Mouse (Mus musculus) limb, embryonic 12.5 days (tissue): ENCODE measurements around the gene Osbpl3. TPM values are rescaled to one million over a fixed set of nuclear protein-coding genes. Genes with fewer than 3 reads are reported as not detected.

Experiments used
- ATAC-seq: fragments of 200-750 bp; cut with Nextera tagmentation; 2 replicates; pipeline ENCODE4 v1.8.0; 2017; ENCODE audit warnings: low read depth, moderate TSS enrichment; ENCODE audit not compliant: insufficient number of reproducible peaks, insufficient read depth, low FRiP score, low TSS enrichment
- H3K27ac ChIP-seq: fragments of 300-500 bp; sonication (generic); 2 replicates; pipeline ENCODE4 v1.5.1; 2016; ENCODE audit warnings: mild to moderate bottlenecking, moderate library complexity
- H3K27me3 ChIP-seq: fragments of 300-500 bp; sonication (generic); 2 replicates; pipeline ENCODE4 v1.6.1; 2016; ENCODE audit warnings: mild to moderate bottlenecking, moderate library complexity
- H3K36me3 ChIP-seq: fragments of 300-500 bp; sonication (generic); 2 replicates; pipeline ENCODE4 v1.6.1; 2016; ENCODE audit warnings: mild to moderate bottlenecking, moderate library complexity
- H3K4me1 ChIP-seq: fragments of 300-500 bp; sonication (generic); replicated peaks from 2 replicates; pipeline ENCODE4 v1.6.1; 2016
- H3K4me2 ChIP-seq: fragments of 300-500 bp; sonication (generic); 2 replicates; pipeline ENCODE4 v1.6.1; 2016; ENCODE audit warnings: mild to moderate bottlenecking, moderate library complexity
- H3K4me3 ChIP-seq: fragments of 300-500 bp; sonication (generic); replicated peaks from 2 replicates; pipeline ENCODE4 v1.5.1; 2016; ENCODE audit warnings: mild to moderate bottlenecking
- H3K9ac ChIP-seq: fragments of 300-500 bp; sonication (generic); replicated peaks from 2 replicates; pipeline ENCODE4 v1.6.1; 2016; ENCODE audit warnings: mild to moderate bottlenecking, moderate library complexity
- H3K9me3 ChIP-seq: fragments of 300-500 bp; sonication (generic); 2 replicates; pipeline ENCODE4 v1.6.1; 2016; ENCODE audit warnings: mild to moderate bottlenecking, moderate library complexity
- WGBS: fragments of 180-500 bp; shearing (Covaris S2); methylation state at CpG from one replicate; pipeline ENCODE4 v1.1.7; 2016; 5-methylcytosine and 5-hydroxymethylcytosine counted together
- polyA plus RNA-seq: library from polyadenylated mRNA; unstranded; fragments of >200 nt; fragmentation: Nextera tagmentation; extraction: Ambion mirVana; gene quantifications from 2 replicates; pipeline ENCODE4 v1.2.1, GENCODE M21; 2016

Gene Osbpl3
- polyA plus RNA-seq, 1 experiment from 2014 or later = 18.5 TPM

GRCm38 (mm10) chr6:50328901-50329300 is 127.1 kb downstream of the Osbpl3 start:
- H3K36me3 ChIP-seq = peaks cover 13% of the 10 kb centered on the region; the same call in 1 of the 2 replicates
- no peaks in the 10 kb centered on the region for H3K27me3 ChIP-seq
- no peak for ATAC-seq
- 36% methylated on average over 7 of the region's 7 CpGs for WGBS
- H3K9me3 ChIP-seq = no peaks in the 10 kb centered on the region
- no peak overlapping the region for H3K4me3 ChIP-seq
- H3K9ac ChIP-seq = no peak overlapping the region
- H3K4me2 ChIP-seq = no peak overlapping the region
- H3K27ac ChIP-seq = no peak overlapping the region
- 0 out of 2 replicates have a peak, but pooled peaks cover 7% of the 10 kb centered on the region for H3K4me1 ChIP-seq

- no peak for ATAC-seq
- H3K4me3 ChIP-seq = no peak overlapping the region
- no peaks in the 10 kb centered on the region for H3K27me3 ChIP-seq
- 0 out of 2 replicates have a peak, but pooled peaks cover 3% of the 10 kb centered on the region for H3K4me1 ChIP-seq
- no peak overlapping the region for H3K9ac ChIP-seq
- no peak overlapping the region for H3K27ac ChIP-seq
- H3K4me2 ChIP-seq = no peak overlapping the region
- no peaks in the 10 kb centered on the region for H3K9me3 ChIP-seq
- WGBS = 78% methylated on average over 4 of the region's 4 CpGs
- peaks cover 14% of the 10 kb centered on the region; the same call in 1 of the 2 replicates for H3K36me3 ChIP-seq
These were observed 129.8 kb downstream of the Osbpl3 start for GRCm38 (mm10) chr6:50326192-50326591.

- no peaks in the 10 kb centered on the region for H3K9me3 ChIP-seq
- H3K36me3 ChIP-seq = peaks cover 20% of the 10 kb centered on the region; the same call in 1 of the 2 replicates
- H3K27me3 ChIP-seq = no peaks in the 10 kb centered on the region
- H3K4me2 ChIP-seq = no peak overlapping the region
- no peak for ATAC-seq
- 0 out of 2 replicates have a peak, but pooled peaks cover 3% of the 10 kb centered on the region for H3K4me1 ChIP-seq
- H3K9ac ChIP-seq = no peak overlapping the region
- no peak overlapping the region for H3K27ac ChIP-seq
- 83% methylated on average over 9 of the region's 9 CpGs for WGBS
- no peak overlapping the region for H3K4me3 ChIP-seq
These were observed 130.5 kb downstream of the Osbpl3 start for GRCm38 (mm10) chr6:50325485-50325884.

- Histone ChIP-seq H3K4me1 (no peaks in the 10 kb centered on the region), H3K27me3 (no peaks in the 10 kb centered on the region), H3K4me3 (no peak overlapping the region), H3K9ac (no peak overlapping the region), H3K9me3 (no peaks in the 10 kb centered on the region), H3K27ac (no peak overlapping the region), H3K4me2 (no peak overlapping the region), H3K36me3 (peaks cover 20% of the 10 kb centered on the region; the same call in 1 of the 2 replicates)
- ATAC-seq = no peak
- 58% methylated on average over 9 of the region's 9 CpGs for WGBS
These were observed 133.4 kb downstream of the Osbpl3 start for GRCm38 (mm10) chr6:50322631-50323030.

- Histone ChIP-seq H3K4me3 (no peak overlapping the region), H3K36me3 (peaks cover 15% of the 10 kb centered on the region; the same call in 1 of the 2 replicates), H3K9ac (no peak overlapping the region), H3K27ac (no peak overlapping the region), H3K27me3 (no peaks in the 10 kb centered on the region), H3K4me1 (no peaks in the 10 kb centered on the region), H3K4me2 (no peak overlapping the region), H3K9me3 (no peaks in the 10 kb centered on the region)
- 64% methylated on average over 6 of the region's 6 CpGs for WGBS
- ATAC-seq = no peak
These were observed 134.3 kb downstream of the Osbpl3 start for GRCm38 (mm10) chr6:50321739-50322138.

GRCm38 (mm10) chr6:50318590-50319172 is 137.3 kb downstream of the Osbpl3 start:
- Histone ChIP-seq H3K9me3 (no peaks in the 10 kb centered on the region), H3K4me2 (no peak overlapping the region), H3K4me3 (no peak overlapping the region), H3K4me1 (no peaks in the 10 kb centered on the region), H3K9ac (no peak overlapping the region), H3K27me3 (no peaks in the 10 kb centered on the region), H3K36me3 (peaks cover 6% of the 10 kb centered on the region; the same call in 1 of the 2 replicates), H3K27ac (no peak overlapping the region)
- ATAC-seq = no peak
- WGBS = 83% methylated on average over 7 of the region's 7 CpGs

- 77% methylated on average over 2 of the region's 2 CpGs for WGBS
- Histone ChIP-seq H3K4me1 (no peaks in the 10 kb centered on the region), H3K9me3 (no peaks in the 10 kb centered on the region), H3K4me2 (no peak overlapping the region), H3K36me3 (peaks cover 6% of the 10 kb centered on the region; the same call in 1 of the 2 replicates), H3K9ac (no peak overlapping the region), H3K27ac (no peak overlapping the region), H3K27me3 (no peaks in the 10 kb centered on the region), H3K4me3 (no peak overlapping the region)
- ATAC-seq = no peak
These were observed 137.9 kb downstream of the Osbpl3 start for GRCm38 (mm10) chr6:50318150-50318549.

GRCm38 (mm10) chr6:50316795-50317505 is 139.1 kb downstream of the Osbpl3 start:
- H3K9ac ChIP-seq = no peak overlapping the region
- no peak overlapping the region for H3K4me3 ChIP-seq
- whole genome bisulfite sequencing = 90% methylated on average over 7 of the region's 7 CpGs
- ATAC-seq = no peak
- H3K9me3 ChIP-seq = no peaks in the 10 kb centered on the region
- 0 out of 2 replicates have a peak, but pooled peaks cover 3% of the 10 kb centered on the region for H3K4me1 ChIP-seq
- H3K27ac ChIP-seq = no peak overlapping the region
- no peak overlapping the region for H3K4me2 ChIP-seq
- no peaks in the 10 kb centered on the region for H3K27me3 ChIP-seq
- H3K36me3 ChIP-seq = peaks cover 6% of the 10 kb centered on the region; the same call in 1 of the 2 replicates

GRCm38 (mm10) chr6:50314406-50315071 is 141.5 kb downstream of the Osbpl3 start:
- Histone ChIP-seq H3K36me3 (no peaks in the 10 kb centered on the region), H3K9ac (no peak overlapping the region), H3K9me3 (no peaks in the 10 kb centered on the region), H3K27ac (no peak overlapping the region), H3K4me1 (0 out of 2 replicates have a peak, but pooled peaks cover 5% of the 10 kb centered on the region), H3K4me2 (no peak overlapping the region), H3K27me3 (no peaks in the 10 kb centered on the region), H3K4me3 (no peak overlapping the region)
- WGBS = 76% methylated on average over 12 of the region's 12 CpGs
- ATAC-seq = no peak

- peak; percentile 83 for ATAC-seq
- no peak overlapping the region for H3K27ac ChIP-seq
- no peak overlapping the region for H3K4me2 ChIP-seq
- H3K9me3 ChIP-seq = no peaks in the 10 kb centered on the region
- H3K9ac ChIP-seq = no peak overlapping the region
- no peak overlapping the region for H3K4me3 ChIP-seq
- WGBS = 47% methylated on average over 4 of the region's 4 CpGs
- no peaks in the 10 kb centered on the region for H3K27me3 ChIP-seq
- 0 out of 2 replicates have a peak, but pooled peaks cover 5% of the 10 kb centered on the region for H3K4me1 ChIP-seq
- peaks cover 5% of the 10 kb centered on the region; the same call in 1 of the 2 replicates for H3K36me3 ChIP-seq
These were observed 143.4 kb downstream of the Osbpl3 start for GRCm38 (mm10) chr6:50312647-50313046.

- no peak for ATAC-seq
- Histone ChIP-seq H3K4me2 (no peak overlapping the region), H3K9ac (no peak overlapping the region)
These were observed 147.0 kb downstream of the Osbpl3 start for GRCm38 (mm10) chr6:50309019-50309418.

More at GRCm38 (mm10) chr6:50309019-50309418, 147.0 kb downstream of the Osbpl3 start:
- H3K4me3 ChIP-seq = no peak overlapping the region
- H3K36me3 ChIP-seq = peaks cover 6% of the 10 kb centered on the region; the same call in 1 of the 2 replicates
- 40% methylated on average over 6 of the region's 6 CpGs for WGBS
- 0 out of 2 replicates have a peak, but pooled peaks cover 5% of the 10 kb centered on the region for H3K4me1 ChIP-seq
- H3K9me3 ChIP-seq = no peaks in the 10 kb centered on the region
- H3K27me3 ChIP-seq = no peaks in the 10 kb centered on the region
- H3K27ac ChIP-seq = no peak overlapping the region
